In the genomic region with DNA sequence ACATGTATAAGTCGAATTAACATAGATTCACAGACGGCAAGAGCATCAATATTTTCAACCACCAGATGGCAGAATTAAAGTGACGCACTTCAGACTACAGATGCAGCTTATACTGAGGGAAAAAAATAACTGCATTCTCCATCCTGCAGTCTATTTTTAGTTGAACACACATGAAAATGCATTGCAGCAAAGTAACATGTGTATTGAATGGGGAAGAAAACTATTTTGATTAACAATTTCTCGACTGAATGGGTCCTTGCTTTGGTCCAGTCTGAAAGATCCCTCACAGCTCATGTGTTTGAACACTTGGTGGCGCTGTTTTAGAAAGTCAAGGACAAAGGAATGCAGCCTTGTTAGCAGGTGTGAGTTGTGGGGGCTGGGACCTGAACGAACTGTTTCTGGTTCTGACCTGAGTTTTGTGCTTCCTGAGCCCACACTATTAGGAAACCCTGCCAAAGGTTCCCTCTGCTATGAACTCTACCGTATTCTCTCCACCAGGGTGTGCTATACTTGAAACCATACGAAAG, we compare ENCODE assay signal across 8 mouse cellular contexts.
A peak's percentile ranks its signal among the peaks of the same experiment; 100 is the strongest.
DNase-seq lines count a peak whose midpoint lies in the region; ATAC-seq lines count a peak whose summit lies in the region.
"Had no signal": no experiment of that assay in that cellular context is flagged by ENCODE, and none has a peak within 500 bp of the region (broad histone marks: within the 10 kb centered on the region; RNA-seq: fewer than 3 reads in every experiment).

No protein-coding gene starts in this region.

- peak; percentile 86 for ATAC-seq in forebrain, embryonic 12.5 days (ENCODE audit: low FRiP score)
- peak; percentile 89 for ATAC-seq in hindbrain, embryonic 15.5 days (ENCODE audit: low FRiP score, low read depth)
- peak; percentile 96 for ATAC-seq in megakaryocyte-erythroid progenitor cell, adult 5-6 weeks (replicated peaks; ENCODE audit: low FRiP score, low TSS enrichment, poor library complexity, severe bottlenecking)
- peak; percentile 74; the same call in 1 of the 2 replicates for ATAC-seq in stomach, embryonic 14.5 days (ENCODE audit: insufficient number of reproducible peaks, insufficient read depth, low FRiP score, low read depth)

- no peaks in the 10 kb centered on the region for H3K36me3 ChIP-seq in forebrain, embryonic 12.5 days (replicated peaks)
- no peaks in the 10 kb centered on the region for H3K36me3 ChIP-seq in hindbrain, embryonic 15.5 days
- H3K36me3 ChIP-seq in stomach, embryonic 14.5 days (ENCODE audit: control insufficient read depth, insufficient read depth, low read length): no peaks in the 10 kb centered on the region

- no peak overlapping the region for H3K9ac ChIP-seq in forebrain, embryonic 12.5 days
- no peak overlapping the region for H3K9ac ChIP-seq in hindbrain, embryonic 15.5 days
- H3K9ac ChIP-seq in stomach, embryonic 14.5 days (replicated peaks; ENCODE audit: low read depth, low read length): no peak overlapping the region

- H3K27ac ChIP-seq in forebrain, embryonic 12.5 days: no peak overlapping the region
- H3K27ac ChIP-seq in hindbrain, embryonic 15.5 days (replicated peaks): no peak overlapping the region
- no peak overlapping the region for H3K27ac ChIP-seq in stomach, embryonic 14.5 days (ENCODE audit: low read length)

- H3K4me1 ChIP-seq in forebrain, embryonic 12.5 days: no peaks in the 10 kb centered on the region
- 0 out of 2 replicates have a peak, but pooled peaks cover 4% of the 10 kb centered on the region for H3K4me1 ChIP-seq in hindbrain, embryonic 15.5 days (replicated peaks)
- H3K4me1 ChIP-seq in stomach, embryonic 14.5 days (ENCODE audit: control insufficient read depth, insufficient read depth, low read length): no peaks in the 10 kb centered on the region

- H3K4me2 ChIP-seq in forebrain, embryonic 12.5 days: no peak overlapping the region
- peak overlapping the region; percentile 42 for H3K4me2 ChIP-seq in hindbrain, embryonic 15.5 days
- no peak overlapping the region for H3K4me2 ChIP-seq in stomach, embryonic 14.5 days (replicated peaks; ENCODE audit: low read depth, low read length)

- DNase-seq in NIH3T3 (ENCODE audit: low read depth): peak; percentile 33
- DNase-seq in brain, embryonic 18.5 days (ENCODE audit: low read depth, low spot score): peak; percentile 76
- DNase-seq in layer of hippocampus, postnatal 25 days (ENCODE audit: extremely low spot score in 1 of 2, low spot score in 1 of 2): peak; percentile 15 to 22

- H3K9me3 ChIP-seq in forebrain, embryonic 12.5 days: no peaks in the 10 kb centered on the region
- H3K9me3 ChIP-seq in hindbrain, embryonic 15.5 days: no peaks in the 10 kb centered on the region
- H3K9me3 ChIP-seq in stomach, embryonic 14.5 days (ENCODE audit: control insufficient read depth, low read depth, low read length): no peaks in the 10 kb centered on the region

- no peak overlapping the region for H3K4me3 ChIP-seq in forebrain, embryonic 12.5 days (replicated peaks)
- H3K4me3 ChIP-seq in hindbrain, embryonic 15.5 days: peak overlapping the region; percentile 10; the same call in 1 of the 2 replicates
- no peak overlapping the region for H3K4me3 ChIP-seq in stomach, embryonic 14.5 days (ENCODE audit: low read depth, low read length)
- H3K4me3 ChIP-seq: myocyte had no signal

- 41% methylated on average over 8 of the region's 8 CpGs for WGBS in forebrain, embryonic 12.5 days
- WGBS in hindbrain, embryonic 15.5 days: 43% methylated on average over 8 of the region's 8 CpGs
- 38% methylated on average over 8 of the region's 8 CpGs for WGBS in stomach, embryonic 14.5 days

- no peaks in the 10 kb centered on the region for H3K27me3 ChIP-seq in forebrain, embryonic 12.5 days
- H3K27me3 ChIP-seq in hindbrain, embryonic 15.5 days: no peaks in the 10 kb centered on the region
- H3K27me3 ChIP-seq in stomach, embryonic 14.5 days (ENCODE audit: control insufficient read depth, insufficient read depth, low read length): no peaks in the 10 kb centered on the region

Comparison
In these comparisons a context has a peak if more than half of its experiments do, and no peak if none do; other contexts are left out.
1. DNase-seq: peak in every context shown above with its lines; median percentile 76 in brain, embryonic 18.5 days; 33 in NIH3T3; 18 in layer of hippocampus, postnatal 25 days.